Mouse (Mus musculus): ENCODE results near the gene Gm30191. TPM values are rescaled to one million over a fixed set of nuclear protein-coding genes. Genes with fewer than 3 reads are reported as not detected.
A peak's percentile ranks its signal among the peaks of the same experiment; 100 is the strongest.
"Not testable (repeated sequence)": the region's sequence is repeated elsewhere in the genome, so short reads cannot be mapped to it uniquely, and the experiment has no call there.

The Gm30191 gene
- polyA plus RNA-seq, 1 experiment from 2014 or later: not detected

DNA sequence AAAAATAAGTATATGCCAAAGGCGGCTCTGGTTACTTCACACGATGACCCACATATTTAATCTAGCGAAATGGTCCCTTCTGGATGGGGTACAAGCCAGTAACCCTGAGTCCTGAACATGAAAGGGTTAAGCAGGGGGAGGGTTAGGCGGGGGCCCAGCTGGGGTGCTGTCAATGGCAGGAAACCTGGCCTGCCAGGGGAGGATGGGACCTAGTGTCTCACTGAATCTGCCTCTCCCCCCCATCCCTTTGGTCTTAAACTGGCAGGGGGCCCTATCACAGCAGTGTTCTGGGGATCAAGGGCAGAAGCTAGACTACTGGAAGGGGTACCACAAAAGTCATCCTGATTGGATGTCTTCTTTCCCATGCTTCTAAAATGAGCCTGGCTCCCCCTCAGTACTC is 9.1 kb downstream of the Gm30191 start:
- WGBS: 36% methylated on average over 4 of the region's 4 CpGs
- Histone ChIP-seq H3K4me1 (replicated peaks; ENCODE audit: control insufficient read depth, insufficient read depth, low read length) (peaks cover 44% of the 10 kb centered on the region), H3K27ac (ENCODE audit: low read depth) (no peak overlapping the region), H3K4me2 (ENCODE audit: low read length) (peak overlapping the region; percentile 20; the same call in 1 of the 2 replicates), H3K36me3 (ENCODE audit: control insufficient read depth, insufficient read depth, low read length) (no peaks in the 10 kb centered on the region), H3K4me3 (ENCODE audit: low read depth, low read length) (no peak overlapping the region), H3K9ac (ENCODE audit: low read length) (no peak overlapping the region), H3K9me3 (ENCODE audit: control insufficient read depth, low read length) (no peaks in the 10 kb centered on the region), H3K27me3 (replicated peaks; ENCODE audit: control insufficient read depth, insufficient read depth, low read length) (peaks cover 30% of the 10 kb centered on the region)
- ATAC-seq (replicated peaks; ENCODE audit: low FRiP score, low TSS enrichment, low read depth): no peak
- DNase-seq (ENCODE audit: low spot score): no peak

DNA sequence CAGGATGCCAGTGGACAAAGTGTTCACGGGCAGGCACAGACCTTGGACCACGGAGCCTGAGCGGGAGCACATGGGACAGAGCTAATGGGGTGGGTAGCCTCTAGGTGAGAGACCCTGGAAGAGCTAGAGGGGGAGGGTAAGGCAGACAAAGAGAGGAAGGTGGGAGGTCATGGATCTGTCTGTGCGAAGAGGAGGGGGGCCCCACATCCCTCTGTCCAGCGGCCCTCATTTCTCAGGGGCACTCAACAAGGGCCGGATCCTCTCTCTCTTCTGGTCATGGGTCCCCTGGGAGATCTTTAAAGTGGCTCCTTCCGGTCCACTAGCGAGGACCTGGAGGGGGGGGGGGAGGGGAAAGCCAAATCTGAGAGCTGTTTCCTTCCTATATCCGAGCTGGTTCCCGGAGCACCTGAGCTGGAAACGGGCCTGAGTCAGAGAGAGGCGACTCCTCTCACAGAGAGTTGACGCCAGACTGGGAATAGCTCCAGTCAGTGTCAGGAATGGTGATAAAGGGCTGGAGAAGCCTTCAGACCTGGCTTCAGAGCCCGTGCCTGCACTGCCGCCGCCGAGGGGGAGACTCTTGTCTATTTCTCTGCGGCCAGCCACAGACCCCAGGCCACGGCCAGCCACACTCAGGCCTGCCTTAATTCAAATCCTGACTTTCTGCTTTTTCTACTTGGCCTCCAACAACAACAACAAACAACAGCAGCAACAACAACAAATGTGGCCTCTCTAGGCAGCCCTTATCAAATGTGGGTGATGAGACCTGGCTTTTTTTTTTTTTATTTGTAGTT is 9.9 kb downstream of the Gm30191 start:
- Histone ChIP-seq H3K4me2 (ENCODE audit: low read length) (peak overlapping the region; percentile 20), H3K4me1 (replicated peaks; ENCODE audit: control insufficient read depth, insufficient read depth, low read length) (peaks cover 37% of the 10 kb centered on the region), H3K27me3 (replicated peaks; ENCODE audit: control insufficient read depth, insufficient read depth, low read length) (peaks cover 22% of the 10 kb centered on the region), H3K27ac (ENCODE audit: low read depth) (no peak overlapping the region), H3K36me3 (ENCODE audit: control insufficient read depth, insufficient read depth, low read length) (no peaks in the 10 kb centered on the region), H3K9ac (ENCODE audit: low read length) (no peak overlapping the region), H3K4me3 (ENCODE audit: low read depth, low read length) (no peak overlapping the region), H3K9me3 (ENCODE audit: control insufficient read depth, low read length) (no peaks in the 10 kb centered on the region)
- 21% methylated on average over 18 of the region's 19 CpGs for WGBS
- no peak for DNase-seq (ENCODE audit: low spot score)
- no peak for ATAC-seq (replicated peaks; ENCODE audit: low FRiP score, low TSS enrichment, low read depth)

DNA sequence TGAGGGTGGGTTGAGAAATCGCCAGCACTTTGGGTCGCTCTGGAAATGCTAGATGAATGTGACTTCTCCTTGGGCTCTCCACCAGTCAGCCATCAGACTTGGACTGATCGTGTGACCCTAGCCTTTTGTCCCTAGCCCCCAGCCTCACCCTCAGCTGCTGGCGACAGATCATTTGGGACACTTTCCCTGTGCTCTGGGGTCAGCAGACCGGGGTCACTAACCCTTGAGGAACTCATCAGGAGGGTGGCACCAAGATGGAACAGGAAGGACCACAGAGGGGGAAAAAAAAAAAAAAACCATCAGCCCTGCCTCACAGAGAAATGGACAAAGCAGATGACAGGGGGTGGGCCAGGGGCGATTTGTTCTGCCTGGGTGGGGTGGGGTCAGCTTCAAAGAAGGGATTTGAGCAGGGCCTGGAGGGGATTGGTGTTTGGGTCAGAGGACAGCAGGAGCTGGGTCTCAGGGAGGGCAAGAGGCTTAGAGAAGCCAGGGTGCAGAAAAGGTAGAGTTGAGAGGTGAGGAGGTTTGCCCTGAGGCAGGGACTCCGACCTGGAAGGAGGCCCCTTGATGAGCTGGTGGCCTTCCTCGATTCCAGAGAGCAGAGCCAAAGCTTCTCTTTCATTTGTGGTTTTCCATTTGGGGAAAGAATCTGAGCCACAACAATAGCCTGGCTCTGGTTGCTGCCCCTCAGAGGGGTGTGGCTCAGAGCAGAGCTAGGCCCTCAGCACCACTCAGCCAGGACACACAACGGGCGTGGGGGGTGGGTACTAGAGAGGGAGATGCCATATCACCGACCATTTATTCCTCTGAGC is 10.7 kb downstream of the Gm30191 start:
- H3K27me3 ChIP-seq (replicated peaks; ENCODE audit: control insufficient read depth, insufficient read depth, low read length): peaks cover 14% of the 10 kb centered on the region
- H3K4me2 ChIP-seq (ENCODE audit: low read length): no peak overlapping the region
- ATAC-seq (replicated peaks; ENCODE audit: low FRiP score, low TSS enrichment, low read depth) (no peak), DNase-seq (ENCODE audit: low spot score) (no peak)
- WGBS: 34% methylated on average over 11 of the region's 11 CpGs
- H3K4me1 ChIP-seq (replicated peaks; ENCODE audit: control insufficient read depth, insufficient read depth, low read length): peaks cover 29% of the 10 kb centered on the region
- H3K36me3 ChIP-seq (ENCODE audit: control insufficient read depth, insufficient read depth, low read length): no peaks in the 10 kb centered on the region
- no peak overlapping the region for H3K27ac ChIP-seq (ENCODE audit: low read depth)
- no peak overlapping the region for H3K4me3 ChIP-seq (ENCODE audit: low read depth, low read length)
- no peak overlapping the region for H3K9ac ChIP-seq (ENCODE audit: low read length)
- H3K9me3 ChIP-seq (ENCODE audit: control insufficient read depth, low read length): no peaks in the 10 kb centered on the region

DNA sequence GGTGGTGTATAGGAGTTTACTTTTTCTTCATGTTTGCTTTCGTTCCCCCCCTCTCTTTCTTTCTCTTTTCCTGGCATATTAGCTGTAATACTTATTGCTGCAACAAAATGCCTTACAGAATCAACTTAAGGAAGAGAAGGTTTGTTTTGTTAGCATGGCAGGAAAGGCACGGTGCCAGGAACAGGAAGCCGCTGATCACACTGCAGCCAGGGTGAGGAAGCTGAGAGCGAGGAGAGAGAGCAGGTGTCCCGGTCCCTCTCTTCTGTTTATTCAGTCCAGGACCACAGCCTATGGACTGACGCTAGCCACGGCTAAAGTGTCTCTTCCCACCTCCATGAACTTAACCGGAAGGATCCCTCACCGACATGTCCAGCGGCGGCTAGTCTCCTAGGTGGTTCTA is 11.6 kb downstream of the Gm30191 start:
- Histone ChIP-seq H3K27ac (ENCODE audit: low read depth) (no peak overlapping the region), H3K9me3 (ENCODE audit: control insufficient read depth, low read length) (no peaks in the 10 kb centered on the region), H3K4me3 (ENCODE audit: low read depth, low read length) (no peak overlapping the region), H3K36me3 (ENCODE audit: control insufficient read depth, insufficient read depth, low read length) (no peaks in the 10 kb centered on the region), H3K4me1 (replicated peaks; ENCODE audit: control insufficient read depth, insufficient read depth, low read length) (peaks cover 22% of the 10 kb centered on the region), H3K4me2 (ENCODE audit: low read length) (no peak overlapping the region), H3K27me3 (replicated peaks; ENCODE audit: control insufficient read depth, insufficient read depth, low read length) (peaks cover 4% of the 10 kb centered on the region; the same call in 1 of the 2 replicates), H3K9ac (ENCODE audit: low read length) (no peak overlapping the region)
- 49% methylated on average over 11 of the region's 11 CpGs for WGBS
- DNase-seq (ENCODE audit: low spot score): no peak
- ATAC-seq (replicated peaks; ENCODE audit: low FRiP score, low TSS enrichment, low read depth): no peak

GRCm38 (mm10) chr4:134263191-134263590 is 16.5 kb downstream of the Gm30191 start:
- no peak overlapping the region for H3K4me2 ChIP-seq (ENCODE audit: low read length)
- H3K4me1 ChIP-seq (replicated peaks; ENCODE audit: control insufficient read depth, insufficient read depth, low read length): no peaks in the 10 kb centered on the region
- H3K9ac ChIP-seq (ENCODE audit: low read length): no peak overlapping the region
- ATAC-seq (replicated peaks; ENCODE audit: low FRiP score, low TSS enrichment, low read depth) (no peak), DNase-seq (ENCODE audit: low spot score) (no peak)
- H3K36me3 ChIP-seq (ENCODE audit: control insufficient read depth, insufficient read depth, low read length): no peaks in the 10 kb centered on the region
- H3K27ac ChIP-seq (ENCODE audit: low read depth): no peak overlapping the region
- WGBS: 31% methylated on average over 6 of the region's 6 CpGs
- H3K4me3 ChIP-seq (ENCODE audit: low read depth, low read length): no peak overlapping the region
- H3K9me3 ChIP-seq (ENCODE audit: control insufficient read depth, low read length): no peaks in the 10 kb centered on the region
- H3K27me3 ChIP-seq (replicated peaks; ENCODE audit: control insufficient read depth, insufficient read depth, low read length): no peaks in the 10 kb centered on the region

DNA sequence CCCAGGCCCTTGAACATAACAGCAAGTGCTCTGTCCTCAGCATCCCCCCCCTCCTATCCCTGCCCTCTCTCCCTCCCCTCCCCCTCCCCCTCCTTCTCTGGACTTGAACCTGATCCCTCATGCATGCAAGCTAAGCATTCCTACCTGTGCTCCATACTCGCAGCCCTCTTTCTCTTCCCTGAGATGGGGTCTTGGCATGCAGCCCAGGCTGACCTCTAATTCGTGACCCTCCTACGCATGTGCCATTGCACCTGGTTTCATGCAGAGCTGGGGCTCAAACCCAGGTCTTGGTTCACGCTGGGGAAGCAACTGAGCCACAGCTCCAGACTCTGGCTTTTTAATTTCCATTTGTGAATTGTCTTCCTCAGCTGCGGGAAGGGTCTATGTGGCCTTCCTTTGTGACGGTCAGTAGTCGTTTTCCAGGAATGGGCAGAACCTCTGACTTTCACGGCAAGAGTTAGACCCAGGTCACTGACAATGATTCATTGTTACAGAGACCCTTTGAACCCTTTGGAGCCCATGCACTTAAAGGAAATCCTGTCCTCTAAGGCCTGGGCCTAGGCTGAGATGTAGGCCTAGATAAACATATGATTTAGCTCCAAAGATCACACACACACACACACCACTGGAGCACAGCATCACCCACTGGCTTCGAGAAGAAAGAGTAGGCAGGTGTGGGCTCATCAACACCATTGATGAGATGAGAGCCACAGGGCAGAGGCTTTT is 19.3 kb downstream of the Gm30191 start:
- H3K4me3 ChIP-seq (ENCODE audit: low read depth, low read length): no peak overlapping the region
- H3K9ac ChIP-seq (ENCODE audit: low read length): no peak overlapping the region
- no peak overlapping the region for H3K27ac ChIP-seq (ENCODE audit: low read depth)
- ATAC-seq (replicated peaks; ENCODE audit: low FRiP score, low TSS enrichment, low read depth) (no peak), DNase-seq (ENCODE audit: low spot score) (no peak)
- no peaks in the 10 kb centered on the region for H3K36me3 ChIP-seq (ENCODE audit: control insufficient read depth, insufficient read depth, low read length)
- H3K4me2 ChIP-seq (ENCODE audit: low read length): no peak overlapping the region
- no peaks in the 10 kb centered on the region for H3K4me1 ChIP-seq (replicated peaks; ENCODE audit: control insufficient read depth, insufficient read depth, low read length)
- H3K27me3 ChIP-seq (replicated peaks; ENCODE audit: control insufficient read depth, insufficient read depth, low read length): no peaks in the 10 kb centered on the region
- no peaks in the 10 kb centered on the region for H3K9me3 ChIP-seq (ENCODE audit: control insufficient read depth, low read length)
- 61% methylated on average over 9 of the region's 9 CpGs for WGBS

DNA sequence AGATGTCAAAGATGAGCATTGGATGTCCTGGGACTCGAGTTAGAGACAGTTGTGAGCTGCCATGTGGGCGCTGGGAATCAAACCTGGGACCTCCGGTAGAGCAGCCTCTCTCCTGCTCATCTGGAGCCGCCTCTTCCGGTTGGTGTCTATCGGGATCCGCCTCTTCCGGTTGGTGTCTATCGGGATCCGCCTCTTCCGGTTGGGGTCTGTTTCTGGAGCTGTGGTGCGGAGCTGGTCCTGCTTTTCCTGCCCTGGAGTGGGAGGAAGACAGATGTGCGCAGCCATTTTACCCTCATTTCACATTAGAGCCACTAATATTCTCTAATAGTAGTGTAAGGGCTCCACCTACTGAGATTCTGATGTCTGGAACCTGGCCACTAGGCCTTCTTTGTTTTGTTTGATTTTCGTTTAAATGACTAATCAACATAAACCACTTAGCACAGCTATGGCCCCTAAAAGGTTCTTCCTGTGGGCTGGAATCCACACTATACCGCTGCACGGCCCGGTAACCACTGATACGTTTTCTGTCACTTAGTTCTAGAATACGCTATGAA is 21.4 kb downstream of the Gm30191 start:
- 0 out of 2 replicates have a peak, but pooled peaks cover 3% of the 10 kb centered on the region for H3K4me1 ChIP-seq (replicated peaks; ENCODE audit: control insufficient read depth, insufficient read depth, low read length)
- H3K9ac ChIP-seq (ENCODE audit: low read length): no peak overlapping the region
- H3K9me3 ChIP-seq (ENCODE audit: control insufficient read depth, low read length): no peaks in the 10 kb centered on the region
- 79% methylated on average over 19 of the region's 19 CpGs for WGBS
- no peak overlapping the region for H3K4me2 ChIP-seq (ENCODE audit: low read length)
- H3K27me3 ChIP-seq (replicated peaks; ENCODE audit: control insufficient read depth, insufficient read depth, low read length): no peaks in the 10 kb centered on the region
- ATAC-seq (replicated peaks; ENCODE audit: low FRiP score, low TSS enrichment, low read depth) (no peak), DNase-seq (ENCODE audit: low spot score) (peak; percentile 50)
- H3K36me3 ChIP-seq (ENCODE audit: control insufficient read depth, insufficient read depth, low read length): no peaks in the 10 kb centered on the region
- no peak overlapping the region for H3K27ac ChIP-seq (ENCODE audit: low read depth)
- H3K4me3 ChIP-seq (ENCODE audit: low read depth, low read length): no peak overlapping the region

DNA sequence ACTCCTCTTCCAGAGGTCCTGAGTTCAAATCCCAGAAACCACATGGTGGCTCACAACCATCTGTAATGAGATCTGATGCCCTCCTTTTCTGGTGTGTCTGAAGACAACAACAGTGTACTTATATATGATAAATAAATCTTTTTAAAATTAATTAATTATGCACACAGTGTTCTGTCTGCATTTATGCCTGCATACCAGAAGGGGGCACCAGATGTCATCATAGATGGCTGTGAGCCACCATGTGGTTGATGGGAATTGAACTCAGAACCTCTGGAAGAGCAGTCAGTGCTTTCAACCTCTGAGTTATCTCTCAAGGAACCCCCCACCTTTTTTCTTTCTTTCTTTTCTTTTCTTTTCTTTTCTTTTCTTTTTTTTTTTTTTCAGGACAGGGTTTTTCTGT is 22.9 kb downstream of the Gm30191 start:
- H3K4me2 ChIP-seq (ENCODE audit: low read length); DNase-seq (ENCODE audit: low spot score); H3K9me3 ChIP-seq (ENCODE audit: control insufficient read depth, low read length); H3K36me3 ChIP-seq (ENCODE audit: control insufficient read depth, insufficient read depth, low read length); H3K4me3 ChIP-seq (ENCODE audit: low read depth, low read length); H3K27me3 ChIP-seq (replicated peaks; ENCODE audit: control insufficient read depth, insufficient read depth, low read length); H3K27ac ChIP-seq (ENCODE audit: low read depth); ATAC-seq (replicated peaks; ENCODE audit: low FRiP score, low TSS enrichment, low read depth); H3K4me1 ChIP-seq (replicated peaks; ENCODE audit: control insufficient read depth, insufficient read depth, low read length); H3K9ac ChIP-seq (ENCODE audit: low read length): not testable (repeated sequence)

Data from intestine, embryonic 14.5 days (tissue).